Mouse (Mus musculus): ENCODE results near the gene Lce1a1. TPM values are rescaled to one million over a fixed set of nuclear protein-coding genes. Genes with fewer than 3 reads are reported as not detected.
"Not testable (repeated sequence)": the region's sequence is repeated elsewhere in the genome, so short reads cannot be mapped to it uniquely, and the experiment has no call there.

Gene Lce1a1
- not detected in 2 replicates for polyA plus RNA-seq (2012; ENCODE audit: insufficient read depth, low replicate concordance)

- TF ChIP-seq GATA1 (IDR thresholded peaks at IDR 0.05; ENCODE audit: borderline replicate concordance, low read length) = no peak
- TF ChIP-seq FLI1 (IDR thresholded peaks at IDR 0.05; ENCODE audit: low read length) = no peak
- no peak within 1 kb of the TSS for H3K4me3 ChIP-seq (replicated peaks)
- H3K4me1 ChIP-seq = no peaks in the 10 kb centered on the region
- no peaks in the 10 kb centered on the region for H3K36me3 ChIP-seq (replicated peaks; ENCODE audit: low read length)
- H3K9me3 ChIP-seq = no peaks in the 10 kb centered on the region
- H3K27me3 ChIP-seq (replicated peaks) = no peaks in the 10 kb centered on the region
Measured at GRCm38 (mm10) chr3:92648207-92648606, at the start of gene Lce1a1. Gene Lce1a1 (minus strand): TSS chr3:92648307.

GRCm38 (mm10) chr3:92694613-92695012, 46.5 kb upstream of the Lce1a1 start:
- no peaks in the 10 kb centered on the region for H3K36me3 ChIP-seq (replicated peaks; ENCODE audit: low read length)
- no peak overlapping the region for H3K4me3 ChIP-seq (replicated peaks)
- no peaks in the 10 kb centered on the region for H3K9me3 ChIP-seq
- TF ChIP-seq GATA1 (IDR thresholded peaks at IDR 0.05; ENCODE audit: borderline replicate concordance, low read length) = no peak
- no peak for TF ChIP-seq FLI1 (IDR thresholded peaks at IDR 0.05; ENCODE audit: low read length)
- H3K4me1 ChIP-seq = no peaks in the 10 kb centered on the region
- H3K27me3 ChIP-seq (replicated peaks) = no peaks in the 10 kb centered on the region

GRCm38 (mm10) chr3:92691688-92692087, 43.6 kb upstream of the Lce1a1 start:
- Histone ChIP-seq H3K27me3 (replicated peaks) (no peaks in the 10 kb centered on the region), H3K4me1 (no peaks in the 10 kb centered on the region), H3K4me3 (replicated peaks) (no peak overlapping the region), H3K36me3 (replicated peaks; ENCODE audit: low read length) (no peaks in the 10 kb centered on the region), H3K9me3 (no peaks in the 10 kb centered on the region)
- TF ChIP-seq GATA1 (IDR thresholded peaks at IDR 0.05; ENCODE audit: borderline replicate concordance, low read length) = no peak
- no peak for TF ChIP-seq FLI1 (IDR thresholded peaks at IDR 0.05; ENCODE audit: low read length)

- not testable (repeated sequence) for H3K4me1 ChIP-seq; H3K9me3 ChIP-seq; H3K36me3 ChIP-seq (replicated peaks; ENCODE audit: low read length); H3K4me3 ChIP-seq (replicated peaks); H3K27me3 ChIP-seq (replicated peaks)
Measured at GRCm38 (mm10) chr3:92689154-92689553, 41.0 kb upstream of the Lce1a1 start.

- TF ChIP-seq FLI1 (IDR thresholded peaks at IDR 0.05; ENCODE audit: low read length) (no peak), GATA1 (IDR thresholded peaks at IDR 0.05; ENCODE audit: borderline replicate concordance, low read length) (no peak)
- no peaks in the 10 kb centered on the region for H3K4me1 ChIP-seq
- no peaks in the 10 kb centered on the region for H3K9me3 ChIP-seq
- H3K4me3 ChIP-seq (replicated peaks) = no peak within 1 kb of the TSS
- no peaks in the 10 kb centered on the region for H3K36me3 ChIP-seq (replicated peaks; ENCODE audit: low read length)
- H3K27me3 ChIP-seq (replicated peaks) = no peaks in the 10 kb centered on the region
Measured at GRCm38 (mm10) chr3:92687110-92687509, 39.0 kb upstream of the Lce1a1 start, which contains the start of gene Lce1d. Gene Lce1d (minus strand): TSS chr3:92687210.

- no peaks in the 10 kb centered on the region for H3K9me3 ChIP-seq
- H3K27me3 ChIP-seq (replicated peaks) = no peaks in the 10 kb centered on the region
- H3K36me3 ChIP-seq (replicated peaks; ENCODE audit: low read length) = no peaks in the 10 kb centered on the region
- no peaks in the 10 kb centered on the region for H3K4me1 ChIP-seq
- H3K4me3 ChIP-seq (replicated peaks) = no peak within 1 kb of the TSS
- TF ChIP-seq GATA1 (IDR thresholded peaks at IDR 0.05; ENCODE audit: borderline replicate concordance, low read length) (no peak), FLI1 (IDR thresholded peaks at IDR 0.05; ENCODE audit: low read length) (no peak)
Measured at GRCm38 (mm10) chr3:92678947-92679346, 30.8 kb upstream of the Lce1a1 start, which contains the start of gene Lce1c. Gene Lce1c (plus strand): TSS chr3:92679247.

- Histone ChIP-seq H3K27me3 (replicated peaks) (no peaks in the 10 kb centered on the region), H3K4me1 (no peaks in the 10 kb centered on the region), H3K4me3 (replicated peaks) (no peak within 1 kb of the TSS), H3K9me3 (no peaks in the 10 kb centered on the region), H3K36me3 (replicated peaks; ENCODE audit: low read length) (no peaks in the 10 kb centered on the region)
- TF ChIP-seq FLI1 (IDR thresholded peaks at IDR 0.05; ENCODE audit: low read length) (no peak), GATA1 (IDR thresholded peaks at IDR 0.05; ENCODE audit: borderline replicate concordance, low read length) (no peak)
Measured at GRCm38 (mm10) chr3:92670215-92670614, 22.1 kb upstream of the Lce1a1 start, which contains the start of gene Lce1a2. Gene Lce1a2 (minus strand): TSS chr3:92670315.

GRCm38 (mm10) chr3:92656826-92657225, 8.7 kb upstream of the Lce1a1 start, which contains the start of gene Lce1b:
Gene Lce1b (minus strand): TSS chr3:92656926.
- H3K27me3 ChIP-seq (replicated peaks) = no peaks in the 10 kb centered on the region
- no peaks in the 10 kb centered on the region for H3K36me3 ChIP-seq (replicated peaks; ENCODE audit: low read length)
- TF ChIP-seq FLI1 (IDR thresholded peaks at IDR 0.05; ENCODE audit: low read length) (no peak), GATA1 (IDR thresholded peaks at IDR 0.05; ENCODE audit: borderline replicate concordance, low read length) (no peak)
- no peaks in the 10 kb centered on the region for H3K9me3 ChIP-seq
- no peak within 1 kb of the TSS for H3K4me3 ChIP-seq (replicated peaks)
- H3K4me1 ChIP-seq = no peaks in the 10 kb centered on the region

- H3K36me3 ChIP-seq (replicated peaks; ENCODE audit: low read length) = no peaks in the 10 kb centered on the region
- H3K27me3 ChIP-seq (replicated peaks) = no peaks in the 10 kb centered on the region
- H3K4me1 ChIP-seq = no peaks in the 10 kb centered on the region
- TF ChIP-seq FLI1 (IDR thresholded peaks at IDR 0.05; ENCODE audit: low read length) (no peak), GATA1 (IDR thresholded peaks at IDR 0.05; ENCODE audit: borderline replicate concordance, low read length) (no peak)
- no peak overlapping the region for H3K4me3 ChIP-seq (replicated peaks)
- peaks cover 4% of the 10 kb centered on the region; the same call in 1 of the 2 replicates for H3K9me3 ChIP-seq
Measured at GRCm38 (mm10) chr3:92639854-92640253, 8.3 kb downstream of the Lce1a1 start.

GRCm38 (mm10) chr3:92638653-92638991, 9.5 kb downstream of the Lce1a1 start:
- Histone ChIP-seq H3K27me3 (replicated peaks) (no peaks in the 10 kb centered on the region), H3K36me3 (replicated peaks; ENCODE audit: low read length) (no peaks in the 10 kb centered on the region), H3K9me3 (peaks cover 4% of the 10 kb centered on the region; the same call in 1 of the 2 replicates), H3K4me3 (replicated peaks) (no peak overlapping the region), H3K4me1 (no peaks in the 10 kb centered on the region)
- TF ChIP-seq FLI1 (IDR thresholded peaks at IDR 0.05; ENCODE audit: low read length) (no peak), GATA1 (IDR thresholded peaks at IDR 0.05; ENCODE audit: borderline replicate concordance, low read length) (no peak)
